Mouse (Mus musculus) heart, embryonic 16.5 days (tissue): ENCODE measurements around the gene Mat2a. TPM values are rescaled to one million over a fixed set of nuclear protein-coding genes. Genes with fewer than 3 reads are reported as not detected.

Experiments used
- ATAC-seq: fragments of 200-750 bp; cut with Nextera tagmentation; replicated peaks from 2 replicates; pipeline ENCODE4 v1.8.0; 2017; ENCODE audit warnings: moderate number of reproducible peaks; ENCODE audit not compliant: insufficient read depth, low FRiP score; ENCODE audit errors: extremely low read depth
- H3K27ac ChIP-seq: fragments of 300-500 bp; sonication (generic); 2 replicates; pipeline ENCODE4 v1.5.1; 2014; ENCODE audit warnings: mild to moderate bottlenecking, low read length, control low read depth, moderate library complexity
- H3K27me3 ChIP-seq: fragments of 300-500 bp; sonication (generic); 2 replicates; pipeline ENCODE4 v1.6.1; 2014; ENCODE audit warnings: low read length, mixed read lengths; ENCODE audit not compliant: control insufficient read depth, insufficient read depth
- H3K36me3 ChIP-seq: fragments of 300-500 bp; sonication (generic); 2 replicates; pipeline ENCODE4 v1.6.1; 2014; ENCODE audit not compliant: control insufficient read depth, insufficient read depth
- H3K4me1 ChIP-seq: fragments of 300-500 bp; sonication (generic); 2 replicates; pipeline ENCODE4 v1.6.1; 2014; ENCODE audit warnings: low read length, mixed read lengths; ENCODE audit not compliant: control insufficient read depth, insufficient read depth
- H3K4me2 ChIP-seq: fragments of 300-500 bp; sonication (generic); 2 replicates; pipeline ENCODE4 v1.6.1; 2014; ENCODE audit warnings: low read depth, mild to moderate bottlenecking, control low read depth, low read length
- H3K4me3 ChIP-seq: fragments of 300-500 bp; sonication (generic); 2 replicates; pipeline ENCODE4 v1.5.1; 2014; ENCODE audit warnings: mild to moderate bottlenecking, control low read depth, low read length
- H3K9ac ChIP-seq: fragments of 300-500 bp; sonication (generic); 2 replicates; pipeline ENCODE4 v1.6.1; 2014; ENCODE audit warnings: low read length, control low read depth
- H3K9me3 ChIP-seq: fragments of 300-500 bp; sonication (generic); replicated peaks from 2 replicates; pipeline ENCODE4 v1.6.1; 2016; ENCODE audit warnings: low read length; ENCODE audit not compliant: control insufficient read depth
- WGBS: fragments of 180-500 bp; shearing (Covaris S2); extraction: QIAGEN DNeasy Blood & Tissue Kit; methylation state at CpG from one replicate; pipeline ENCODE4 v1.1.7; 2014; 5-methylcytosine and 5-hydroxymethylcytosine counted together
- polyA plus RNA-seq: library from polyadenylated mRNA; unstranded; fragments of >200 nt; fragmentation: Nextera tagmentation; extraction: Ambion mirVana; gene quantifications from 2 replicates; pipeline ENCODE4 v1.2.1, GENCODE M21; 2015

Mat2a gene
- polyA plus RNA-seq, 1 experiment from 2014 or later, result 318 TPM

- Histone ChIP-seq H3K27ac (no peak overlapping the region), H3K4me1 (peaks cover 12% of the 10 kb centered on the region), H3K36me3 (no peaks in the 10 kb centered on the region), H3K27me3 (no peaks in the 10 kb centered on the region), H3K9me3 (no peaks in the 10 kb centered on the region; the same call in 1 of the 2 replicates), H3K9ac (no peak overlapping the region), H3K4me3 (no peak overlapping the region), H3K4me2 (no peak overlapping the region)
- ATAC-seq, result no peak
Observed at GRCm38 (mm10) chr6:72445011-72445410, 5.7 kb upstream of the Mat2a start.

- no peak overlapping the region for H3K4me2 ChIP-seq
- H3K27me3 ChIP-seq, result no peaks in the 10 kb centered on the region
- H3K27ac ChIP-seq, result no peak overlapping the region
- 77% methylated on average over 1 of the region's 1 CpGs for WGBS
- H3K4me1 ChIP-seq, result peaks cover 13% of the 10 kb centered on the region
- H3K4me3 ChIP-seq, result no peak overlapping the region
- no peak for ATAC-seq
- no peaks in the 10 kb centered on the region for H3K36me3 ChIP-seq
- H3K9ac ChIP-seq, result no peak overlapping the region
- H3K9me3 ChIP-seq, result no peaks in the 10 kb centered on the region; the same call in 1 of the 2 replicates
Observed at GRCm38 (mm10) chr6:72442921-72443604, 3.7 kb upstream of the Mat2a start.

DNA sequence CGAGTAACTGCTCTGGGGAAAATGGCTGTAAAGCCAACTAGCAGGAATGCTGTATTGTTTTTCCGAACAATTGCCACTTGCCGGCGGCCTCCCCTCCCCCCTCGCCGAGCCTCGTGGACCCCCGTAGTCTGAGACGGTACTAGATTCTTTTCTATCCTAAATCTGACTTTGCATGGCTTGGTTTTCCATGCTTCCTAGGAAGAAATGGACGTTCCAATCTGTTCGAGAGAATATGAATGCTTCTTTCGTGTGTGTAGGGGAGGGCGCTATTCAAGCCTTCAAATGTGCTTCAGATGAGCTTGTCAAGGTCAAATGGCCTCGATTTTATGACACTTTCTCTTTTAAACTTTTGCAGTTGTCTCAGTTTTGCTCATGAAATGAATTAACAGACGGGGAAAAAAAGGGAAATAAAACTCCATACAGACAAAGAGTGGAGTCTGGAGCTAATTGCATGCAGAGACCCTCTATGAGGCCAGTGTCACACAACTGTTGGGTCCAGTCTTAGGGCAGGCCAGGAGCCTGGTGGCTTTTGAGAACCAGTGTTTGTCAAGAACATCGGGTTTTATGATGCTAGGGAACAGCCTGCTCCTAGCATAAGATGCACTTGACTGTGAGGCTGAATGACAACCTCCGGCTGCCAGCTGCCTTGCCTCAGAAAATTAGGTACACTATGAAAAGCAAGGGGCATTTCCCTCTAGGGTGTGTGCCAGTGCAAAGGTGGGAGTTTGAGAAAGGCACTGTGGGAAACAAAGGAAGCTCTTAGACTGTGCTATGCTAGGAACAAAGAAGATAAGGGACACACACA is 1.0 kb upstream of the Mat2a start:
- H3K4me1 ChIP-seq, result peaks cover 28% of the 10 kb centered on the region
- peak overlapping the region; percentile 100 for H3K4me3 ChIP-seq
- no peaks in the 10 kb centered on the region for H3K9me3 ChIP-seq
- H3K36me3 ChIP-seq, result peaks cover 19% of the 10 kb centered on the region
- H3K4me2 ChIP-seq, result peak overlapping the region; percentile 93
- peak overlapping the region; percentile 100 for H3K9ac ChIP-seq
- peak overlapping the region; percentile 100 for H3K27ac ChIP-seq
- 12% methylated on average over 17 of the region's 17 CpGs for WGBS
- H3K27me3 ChIP-seq, result no peaks in the 10 kb centered on the region
- no peak for ATAC-seq

DNA sequence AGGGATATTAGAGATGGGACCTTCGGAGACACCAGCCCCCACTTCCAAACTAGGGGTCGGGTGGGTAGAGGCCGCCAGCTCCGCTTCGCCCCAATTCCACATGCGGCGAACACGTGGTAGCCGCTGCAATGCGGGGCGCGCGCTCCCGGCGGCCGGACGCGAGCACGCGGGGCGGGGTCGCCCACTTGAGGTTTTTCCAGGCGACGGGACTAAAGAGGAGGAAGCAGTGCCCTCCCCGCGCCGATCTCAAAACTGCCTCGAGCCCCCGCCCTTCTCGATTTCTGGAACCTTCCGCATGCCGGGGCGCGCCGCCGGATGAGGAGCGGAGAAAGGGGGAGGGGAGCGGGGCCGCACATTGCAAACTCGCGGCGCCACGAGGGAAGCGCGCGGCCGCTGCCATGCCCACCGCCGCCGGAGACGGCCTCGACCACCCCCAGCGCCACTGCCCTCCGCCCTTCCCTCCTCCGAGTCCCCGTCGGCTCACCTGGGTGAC is 450 bp downstream of the Mat2a start:
- ATAC-seq, result peak; percentile 72
- under 1% methylated on average over 56 of the region's 57 CpGs for WGBS

DNA sequence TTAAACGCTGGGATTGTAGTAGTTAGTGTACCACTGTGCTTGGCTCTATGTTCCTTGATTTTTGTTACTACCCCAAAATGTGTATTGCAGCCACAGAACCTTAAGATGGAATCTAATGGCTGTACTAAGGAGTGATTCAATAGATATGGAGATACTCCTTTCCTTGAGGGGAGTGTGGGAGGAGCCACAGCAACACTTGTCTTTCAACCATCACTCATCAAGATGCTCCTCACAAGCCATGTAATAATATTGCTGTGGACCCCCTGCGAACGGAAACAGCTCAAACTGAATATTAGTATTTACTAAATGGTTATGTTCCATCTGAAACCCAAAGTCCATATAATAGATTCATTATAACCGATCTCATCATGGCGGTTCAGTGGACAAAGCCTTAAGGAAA is 1.1 kb downstream of the Mat2a start:
- Histone ChIP-seq H3K27me3 (no peaks in the 10 kb centered on the region), H3K27ac (peak overlapping the region; percentile 100), H3K9ac (peak overlapping the region; percentile 100), H3K4me2 (peak overlapping the region; percentile 87), H3K4me3 (peak overlapping the region; percentile 100), H3K36me3 (peaks cover 34% of the 10 kb centered on the region), H3K4me1 (peaks cover 32% of the 10 kb centered on the region), H3K9me3 (no peaks in the 10 kb centered on the region)
- WGBS, result under 1% methylated on average over 5 of the region's 5 CpGs
- ATAC-seq, result no peak

More for the DNA sequence above, 450 bp downstream of the Mat2a start:
- Histone ChIP-seq H3K4me1 (peaks cover 32% of the 10 kb centered on the region), H3K9ac (peak overlapping the region; percentile 100), H3K36me3 (peaks cover 29% of the 10 kb centered on the region), H3K27ac (peak overlapping the region; percentile 100), H3K27me3 (no peaks in the 10 kb centered on the region), H3K4me2 (peak overlapping the region; percentile 87), H3K4me3 (peak overlapping the region; percentile 100), H3K9me3 (no peaks in the 10 kb centered on the region)

DNA sequence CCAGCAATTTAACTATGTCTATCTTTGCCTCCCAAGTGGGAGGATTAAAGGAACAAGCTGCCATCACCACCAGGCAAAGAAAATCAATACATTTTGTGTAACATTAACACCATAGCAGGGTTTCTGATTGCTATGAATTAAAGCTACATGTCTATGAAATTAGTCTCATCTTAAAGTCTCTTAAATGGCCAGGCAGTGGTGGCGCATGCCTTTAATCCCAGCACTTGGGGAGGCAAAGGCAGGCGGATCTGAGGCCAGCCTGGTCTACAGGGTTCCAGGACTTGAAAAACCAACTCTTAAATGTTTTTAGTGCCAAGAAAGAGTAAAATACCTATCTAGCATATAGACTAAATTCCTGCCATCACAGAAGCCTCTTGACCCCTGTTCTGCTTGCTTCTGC is 7.2 kb downstream of the Mat2a start:
- peaks cover 58% of the 10 kb centered on the region for H3K36me3 ChIP-seq
- 82% methylated on average over 2 of the region's 2 CpGs for WGBS
- ATAC-seq, result no peak

GRCm38 (mm10) chr6:72430989-72431921 is 8.1 kb downstream of the Mat2a start:
- H3K27me3 ChIP-seq, result no peaks in the 10 kb centered on the region
- H3K36me3 ChIP-seq, result peaks cover 52% of the 10 kb centered on the region
- no peak overlapping the region for H3K4me2 ChIP-seq
- 42% methylated on average over 5 of the region's 5 CpGs for WGBS
- no peak overlapping the region for H3K9ac ChIP-seq
- no peaks in the 10 kb centered on the region for H3K9me3 ChIP-seq
- no peak overlapping the region for H3K4me3 ChIP-seq
- H3K4me1 ChIP-seq, result peaks cover 5% of the 10 kb centered on the region; the same call in 1 of the 2 replicates
- H3K27ac ChIP-seq, result no peak overlapping the region
- no peak for ATAC-seq

More for the DNA sequence above, 7.2 kb downstream of the Mat2a start:
- no peaks in the 10 kb centered on the region for H3K9me3 ChIP-seq
- H3K27ac ChIP-seq, result no peak overlapping the region
- no peak overlapping the region for H3K9ac ChIP-seq
- no peak overlapping the region for H3K4me3 ChIP-seq
- H3K27me3 ChIP-seq, result no peaks in the 10 kb centered on the region
- H3K4me1 ChIP-seq, result peaks cover 12% of the 10 kb centered on the region
- no peak overlapping the region for H3K4me2 ChIP-seq

GRCm38 (mm10) chr6:72429061-72429842 is 10.1 kb downstream of the Mat2a start:
- H3K4me1 ChIP-seq, result no peaks in the 10 kb centered on the region
- H3K27ac ChIP-seq, result no peak overlapping the region
- 80% methylated on average over 21 of the region's 21 CpGs for WGBS
- peaks cover 55% of the 10 kb centered on the region for H3K36me3 ChIP-seq
- H3K4me2 ChIP-seq, result no peak overlapping the region
- H3K9ac ChIP-seq, result no peak overlapping the region
- no peak overlapping the region for H3K4me3 ChIP-seq
- no peaks in the 10 kb centered on the region for H3K27me3 ChIP-seq
- H3K9me3 ChIP-seq, result peaks cover 5% of the 10 kb centered on the region; the same call in 1 of the 2 replicates
- no peak for ATAC-seq
